Mouse (Mus musculus): ENCODE data around the gene Wdhd1. TPM values are rescaled to one million over a fixed set of nuclear protein-coding genes. Genes with fewer than 3 reads are reported as not detected.

The Wdhd1 gene
- polyA plus RNA-seq, 1 experiment from 2014 or later, result 17.7 TPM

DNA sequence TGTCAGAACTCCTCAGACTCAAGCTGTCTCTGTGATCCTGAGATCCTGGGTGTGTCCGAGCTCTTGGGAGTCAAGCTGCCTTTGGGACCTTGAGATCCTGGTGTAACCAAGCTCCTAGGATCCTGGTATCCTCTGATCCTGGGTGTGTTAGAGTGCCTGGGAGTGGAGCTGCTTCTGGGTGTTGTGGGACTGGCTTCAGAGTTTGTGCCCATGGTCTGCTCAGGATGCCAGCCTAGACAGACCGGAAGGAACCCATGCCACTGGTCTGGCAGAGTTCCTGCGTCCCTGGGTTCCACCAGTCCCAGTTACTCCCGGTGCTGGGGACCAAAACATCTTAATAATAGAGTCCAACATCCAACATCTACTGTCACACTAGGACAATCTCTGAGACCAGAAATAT lies 63.4 kb downstream of the Wdhd1 start:
- Histone ChIP-seq H3K27me3 (no peaks in the 10 kb centered on the region), H3K4me2 (replicated peaks) (no peak overlapping the region), H3K27ac (replicated peaks) (no peak overlapping the region), H3K4me3 (no peak overlapping the region), H3K36me3 (no peaks in the 10 kb centered on the region), H3K9ac (replicated peaks) (no peak overlapping the region), H3K4me1 (no peaks in the 10 kb centered on the region), H3K9me3 (no peaks in the 10 kb centered on the region)
- 91% methylated on average over 4 of the region's 4 CpGs for WGBS
- ATAC-seq (replicated peaks), result no peak

DNA sequence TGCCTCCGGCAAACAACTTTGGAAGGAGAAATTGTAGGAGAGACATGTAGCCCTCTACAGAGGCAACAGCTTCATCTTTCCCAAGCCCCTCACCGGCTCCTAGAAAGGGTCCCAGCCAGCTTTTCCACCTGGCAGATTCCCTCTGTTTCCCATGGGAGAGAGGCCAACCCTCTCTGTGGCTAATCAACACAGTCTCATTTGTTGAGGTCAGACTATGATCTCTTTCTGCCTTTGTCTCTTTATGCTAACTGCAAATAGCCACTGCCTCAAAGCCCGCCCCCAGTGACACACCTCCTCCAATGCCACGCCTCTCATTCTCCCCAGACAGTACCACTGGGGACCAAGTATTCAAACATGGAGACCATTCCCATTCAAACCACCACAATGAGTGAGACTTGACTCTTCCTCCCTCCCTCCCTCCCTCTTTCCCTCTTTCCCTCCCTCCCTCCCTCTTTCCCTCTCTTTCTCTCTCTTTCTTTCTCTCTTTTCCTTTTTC lies 66.9 kb downstream of the Wdhd1 start:
- Histone ChIP-seq H3K27ac (replicated peaks) (no peak overlapping the region), H3K9ac (replicated peaks) (no peak overlapping the region), H3K36me3 (no peaks in the 10 kb centered on the region), H3K4me1 (no peaks in the 10 kb centered on the region), H3K4me3 (no peak overlapping the region), H3K9me3 (no peaks in the 10 kb centered on the region), H3K27me3 (no peaks in the 10 kb centered on the region), H3K4me2 (replicated peaks) (no peak overlapping the region)
- 72% methylated on average over 4 of the region's 4 CpGs for WGBS
- no peak for ATAC-seq (replicated peaks)

DNA sequence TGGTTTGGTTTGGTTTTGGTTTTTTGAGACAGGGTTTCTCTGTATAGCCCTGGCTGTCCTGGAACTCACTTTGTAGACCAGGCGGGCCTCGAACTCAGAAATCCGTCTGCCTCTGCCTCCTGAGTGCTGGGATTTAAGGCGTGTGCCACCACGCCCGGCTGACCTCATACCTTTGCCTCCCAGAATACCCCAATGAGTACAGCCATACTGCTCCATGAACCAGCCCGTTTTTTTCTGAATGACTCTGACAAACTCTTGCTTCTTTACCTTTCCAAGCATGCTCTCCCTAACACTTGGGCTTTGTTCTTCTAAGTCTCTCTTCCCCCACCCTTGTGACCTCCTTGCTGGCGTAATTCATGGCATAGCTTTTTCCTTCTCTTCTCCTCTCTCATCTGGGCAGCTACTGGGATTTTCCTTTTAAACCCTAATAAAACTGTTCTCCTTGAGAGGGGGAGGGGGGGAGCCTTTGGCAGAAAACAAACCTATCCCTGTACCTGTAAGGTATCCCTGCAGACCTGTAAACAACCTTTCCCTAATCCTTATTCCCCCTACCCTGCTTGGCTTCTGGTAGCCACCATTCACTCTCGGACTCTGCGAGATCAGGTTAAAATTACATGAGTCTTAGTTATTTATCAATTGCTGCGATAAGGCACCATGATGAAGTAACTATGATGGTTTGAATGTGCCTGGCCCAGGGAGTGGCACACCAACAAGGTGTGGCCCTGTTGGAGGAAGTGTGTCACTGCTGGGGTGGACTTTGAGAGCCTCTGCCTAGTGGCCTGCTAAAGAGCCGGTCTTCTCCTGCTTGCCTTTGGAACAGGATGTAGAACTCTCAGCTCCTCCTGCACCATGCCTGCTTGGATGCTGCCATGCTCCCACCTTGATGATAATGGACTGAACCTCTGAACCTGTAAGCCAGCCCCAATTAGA lies 67.8 kb downstream of the Wdhd1 start:
- H3K4me2 ChIP-seq (replicated peaks), result no peak overlapping the region
- no peak overlapping the region for H3K9ac ChIP-seq (replicated peaks)
- H3K27me3 ChIP-seq, result no peaks in the 10 kb centered on the region
- H3K9me3 ChIP-seq, result no peaks in the 10 kb centered on the region
- H3K36me3 ChIP-seq, result no peaks in the 10 kb centered on the region
- ATAC-seq (replicated peaks), result no peak
- H3K27ac ChIP-seq (replicated peaks), result no peak overlapping the region
- no peaks in the 10 kb centered on the region for H3K4me1 ChIP-seq
- no peak overlapping the region for H3K4me3 ChIP-seq
- 90% methylated on average over 12 of the region's 12 CpGs for WGBS

DNA sequence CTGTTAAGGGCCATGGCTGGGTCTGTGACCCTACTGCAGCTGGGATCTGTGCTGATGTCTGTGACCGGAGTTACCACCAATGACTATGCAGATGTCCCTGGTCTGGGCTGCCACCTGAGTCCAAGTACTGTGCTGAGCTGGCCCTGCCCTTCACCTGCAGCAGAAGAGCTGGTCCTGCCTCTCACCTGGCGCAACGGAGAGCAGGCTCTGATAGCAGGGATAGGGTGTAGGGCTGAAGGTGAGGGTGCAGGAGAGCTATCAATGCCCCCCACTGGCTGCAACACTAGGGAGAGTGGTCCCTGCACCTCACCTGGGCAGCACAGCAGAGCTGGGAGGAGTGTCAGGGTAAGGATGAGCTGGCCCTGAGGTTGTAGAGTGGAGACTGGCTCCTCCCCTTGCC lies 70.1 kb downstream of the Wdhd1 start:
- H3K9me3 ChIP-seq, result no peaks in the 10 kb centered on the region
- H3K36me3 ChIP-seq, result no peaks in the 10 kb centered on the region
- no peak overlapping the region for H3K4me2 ChIP-seq (replicated peaks)
- no peak overlapping the region for H3K27ac ChIP-seq (replicated peaks)
- no peaks in the 10 kb centered on the region for H3K4me1 ChIP-seq
- no peak for ATAC-seq (replicated peaks)
- no peaks in the 10 kb centered on the region for H3K27me3 ChIP-seq
- WGBS, result 90% methylated on average over 3 of the region's 3 CpGs
- no peak overlapping the region for H3K9ac ChIP-seq (replicated peaks)
- H3K4me3 ChIP-seq, result no peak overlapping the region

DNA sequence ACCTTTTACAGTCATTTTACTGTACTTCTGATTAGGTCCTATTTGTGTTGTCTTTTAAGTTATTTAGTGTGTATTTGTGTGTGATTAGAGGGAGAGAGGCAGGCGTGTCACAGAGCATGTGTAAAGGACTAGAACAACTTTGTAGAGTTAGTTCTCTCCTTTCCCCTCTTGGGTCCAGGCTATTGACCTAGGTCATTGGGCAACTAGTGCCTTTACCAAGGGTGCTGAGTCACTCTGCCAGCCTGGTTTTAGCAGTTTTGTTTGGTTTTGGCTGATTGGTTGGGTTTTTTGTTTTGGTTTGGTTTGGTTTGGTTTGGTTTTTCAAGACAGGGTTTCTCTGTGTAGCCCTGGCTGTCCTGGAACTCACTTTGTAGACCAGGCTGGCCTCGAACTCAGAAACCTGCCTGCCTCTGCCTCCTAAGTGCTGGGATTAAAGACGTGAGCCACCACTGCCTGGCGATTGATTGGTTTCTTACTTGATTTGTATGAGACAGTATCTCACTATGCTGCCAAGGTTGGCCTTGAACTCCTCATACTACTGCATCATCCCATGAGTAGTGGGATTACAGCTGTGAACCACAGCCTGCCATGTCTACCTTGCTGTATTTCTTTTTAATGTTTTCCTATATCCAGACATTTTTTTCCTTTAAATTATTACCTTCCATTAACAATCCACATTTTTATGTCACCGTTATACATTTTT lies 71.2 kb downstream of the Wdhd1 start:
- no peaks in the 10 kb centered on the region for H3K27me3 ChIP-seq
- H3K9ac ChIP-seq (replicated peaks), result no peak overlapping the region
- no peak overlapping the region for H3K27ac ChIP-seq (replicated peaks)
- H3K36me3 ChIP-seq, result no peaks in the 10 kb centered on the region
- no peak overlapping the region for H3K4me2 ChIP-seq (replicated peaks)
- H3K4me1 ChIP-seq, result no peaks in the 10 kb centered on the region
- no peak for ATAC-seq (replicated peaks)
- no peaks in the 10 kb centered on the region for H3K9me3 ChIP-seq
- WGBS, result 84% methylated on average over 5 of the region's 5 CpGs
- no peak overlapping the region for H3K4me3 ChIP-seq

DNA sequence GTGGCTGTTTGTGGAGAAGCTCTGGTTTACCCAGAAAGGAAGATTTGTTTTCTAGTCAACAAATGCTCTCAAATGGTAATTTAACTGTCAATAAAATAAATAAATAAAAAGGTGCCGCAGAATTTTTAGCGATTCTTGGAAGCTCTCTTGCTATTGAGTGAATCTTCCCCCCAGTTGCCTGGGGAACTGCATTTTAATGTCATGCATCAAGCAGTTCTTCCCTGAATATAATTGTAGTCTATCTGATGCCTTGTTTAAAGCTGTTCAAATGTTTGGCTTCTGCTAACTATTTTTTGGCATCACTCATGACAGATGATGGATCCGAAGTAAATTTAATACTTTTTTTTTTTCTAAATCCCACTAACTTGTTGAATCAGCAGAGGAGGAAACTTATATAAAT lies 79.3 kb downstream of the Wdhd1 start:
- H3K27me3 ChIP-seq, result no peaks in the 10 kb centered on the region
- no peaks in the 10 kb centered on the region for H3K9me3 ChIP-seq
- H3K4me2 ChIP-seq (replicated peaks), result no peak overlapping the region
- WGBS, result 71% methylated on average over 3 of the region's 3 CpGs
- ATAC-seq (replicated peaks), result no peak; the same call in 1 of the 2 replicates
- H3K9ac ChIP-seq (replicated peaks), result no peak overlapping the region
- no peak overlapping the region for H3K27ac ChIP-seq (replicated peaks)
- no peaks in the 10 kb centered on the region for H3K36me3 ChIP-seq
- 0 out of 2 replicates have a peak, but pooled peaks cover 5% of the 10 kb centered on the region for H3K4me1 ChIP-seq
- H3K4me3 ChIP-seq, result no peak overlapping the region

DNA sequence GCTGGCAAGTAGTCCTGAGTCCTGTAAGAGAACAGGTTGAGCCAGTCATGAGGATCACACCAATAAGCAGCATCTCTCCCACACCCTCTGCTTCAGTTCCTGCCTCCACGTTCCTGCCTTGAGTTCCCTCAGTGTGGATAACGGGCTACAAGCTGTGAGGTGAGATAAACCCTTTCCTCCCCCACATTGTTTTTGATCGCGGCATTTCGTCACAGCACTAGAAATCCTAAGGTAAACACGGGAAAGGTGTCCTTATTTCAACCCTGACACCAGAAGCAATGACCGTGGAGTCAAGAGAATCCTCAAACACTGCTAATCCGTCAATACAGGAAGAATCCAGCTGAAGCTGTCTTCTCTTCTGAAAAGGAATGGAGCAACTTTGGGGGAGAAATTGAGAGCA lies 79.9 kb downstream of the Wdhd1 start:
- Histone ChIP-seq H3K27me3 (no peaks in the 10 kb centered on the region), H3K36me3 (no peaks in the 10 kb centered on the region), H3K9ac (replicated peaks) (no peak overlapping the region), H3K4me3 (no peak overlapping the region), H3K9me3 (no peaks in the 10 kb centered on the region), H3K27ac (replicated peaks) (no peak overlapping the region), H3K4me1 (0 out of 2 replicates have a peak, but pooled peaks cover 5% of the 10 kb centered on the region), H3K4me2 (replicated peaks) (no peak overlapping the region)
- 81% methylated on average over 8 of the region's 8 CpGs for WGBS
- ATAC-seq (replicated peaks), result no peak

DNA sequence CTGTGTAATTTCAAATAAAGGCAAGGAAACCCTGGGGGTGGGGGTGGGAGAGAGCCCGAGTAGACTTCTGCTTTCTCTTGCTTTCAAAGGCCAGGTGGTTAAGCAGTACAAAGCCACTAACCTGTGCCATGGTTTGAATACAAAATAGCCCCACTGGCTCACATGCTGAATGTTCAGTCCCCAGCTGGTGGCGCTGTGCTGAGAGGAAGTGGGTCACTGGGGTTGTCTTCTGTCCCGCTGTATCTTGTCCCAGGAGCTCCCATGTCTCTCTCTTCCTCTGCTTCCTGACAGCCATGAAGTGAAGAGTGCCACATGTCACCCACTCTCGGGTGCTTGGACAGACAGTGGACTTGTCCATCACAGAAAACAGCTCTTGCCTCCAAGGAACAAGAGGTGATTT lies 82.6 kb downstream of the Wdhd1 start:
- no peak for ATAC-seq (replicated peaks)
- 33% methylated on average over 4 of the region's 4 CpGs for WGBS
- Histone ChIP-seq H3K4me2 (replicated peaks) (no peak overlapping the region), H3K36me3 (no peaks in the 10 kb centered on the region), H3K9ac (replicated peaks) (no peak overlapping the region), H3K27ac (replicated peaks) (no peak overlapping the region), H3K4me3 (no peak overlapping the region), H3K4me1 (0 out of 2 replicates have a peak, but pooled peaks cover 5% of the 10 kb centered on the region), H3K27me3 (no peaks in the 10 kb centered on the region), H3K9me3 (no peaks in the 10 kb centered on the region)

DNA sequence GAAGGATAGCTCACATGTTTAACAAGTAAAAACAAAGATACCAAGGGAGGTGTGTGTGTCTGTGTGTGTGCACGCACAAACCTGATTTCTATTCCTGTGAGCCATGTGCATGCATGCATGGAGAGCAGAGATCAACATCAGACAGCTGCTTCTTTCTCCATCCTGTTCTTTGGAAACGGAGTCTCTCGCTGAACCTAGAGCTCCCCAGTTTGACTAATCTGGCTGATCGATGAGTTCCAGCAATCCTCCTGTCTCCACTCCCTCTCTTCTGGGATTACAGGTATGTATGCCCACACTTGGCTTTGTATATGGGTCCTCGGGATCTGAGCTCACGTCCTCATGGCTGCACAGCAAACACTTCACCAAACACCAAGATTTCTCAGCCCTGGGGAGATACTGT lies 83.2 kb downstream of the Wdhd1 start:
- H3K36me3 ChIP-seq, result no peaks in the 10 kb centered on the region
- H3K4me2 ChIP-seq (replicated peaks), result no peak overlapping the region
- WGBS, result 89% methylated on average over 6 of the region's 6 CpGs
- no peaks in the 10 kb centered on the region for H3K9me3 ChIP-seq
- no peak overlapping the region for H3K4me3 ChIP-seq
- ATAC-seq (replicated peaks), result no peak
- H3K9ac ChIP-seq (replicated peaks), result no peak overlapping the region
- peaks cover 5% of the 10 kb centered on the region for H3K27me3 ChIP-seq
- no peak overlapping the region for H3K27ac ChIP-seq (replicated peaks)
- peaks cover 10% of the 10 kb centered on the region for H3K4me1 ChIP-seq

DNA sequence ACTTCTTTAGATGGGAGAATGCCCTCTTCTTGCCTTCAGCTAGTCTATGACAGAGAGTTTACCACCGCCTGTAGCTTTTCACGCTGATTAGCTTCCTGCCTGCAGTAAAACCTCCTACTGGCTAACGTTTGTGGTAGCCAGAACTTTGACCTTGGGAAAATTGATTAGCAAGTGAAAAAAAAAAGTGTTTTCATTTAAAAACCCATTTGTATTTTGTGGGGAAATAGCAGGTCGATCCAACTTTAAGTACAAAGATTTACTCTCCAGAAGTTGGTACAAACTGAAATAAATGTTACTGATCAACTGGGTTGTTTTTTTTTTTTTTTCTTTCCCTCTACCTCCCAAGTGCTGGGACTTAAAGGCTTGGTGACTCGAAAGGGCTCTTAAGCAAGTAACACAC lies 84.8 kb downstream of the Wdhd1 start:
- 62% methylated on average over 5 of the region's 5 CpGs for WGBS
- no peak overlapping the region for H3K4me3 ChIP-seq
- no peaks in the 10 kb centered on the region for H3K9me3 ChIP-seq
- ATAC-seq (replicated peaks), result no peak
- no peak overlapping the region for H3K4me2 ChIP-seq (replicated peaks)
- H3K27me3 ChIP-seq, result peaks cover 16% of the 10 kb centered on the region
- H3K36me3 ChIP-seq, result no peaks in the 10 kb centered on the region
- H3K4me1 ChIP-seq, result peaks cover 8% of the 10 kb centered on the region
- H3K9ac ChIP-seq (replicated peaks), result no peak overlapping the region
- no peak overlapping the region for H3K27ac ChIP-seq (replicated peaks)
